Mouse (Mus musculus) brain, adult 2 months (tissue): ENCODE results near the gene Man2c1.

Experiments used
- DNase-seq: peaks from one replicate; pipeline ENCODE4 v3.0.0; 2011; ENCODE audit warnings: low read depth, low spot score

The Man2c1 gene

GRCm38 (mm10) chr9:57130577-57131433 is at the start of gene Man2c1:
Gene Man2c1, plus strand, starts transcription at chr9:57130690.
- DNase-seq: peak; percentile 99

- DNase-seq: no peak
Measured at GRCm38 (mm10) chr9:57082236-57082635, 48.3 kb upstream of the Man2c1 start.

- no peak for DNase-seq
Measured at GRCm38 (mm10) chr9:57117261-57117755, 13.2 kb upstream of the Man2c1 start.

- DNase-seq: no peak
Measured at GRCm38 (mm10) chr9:57129641-57130040, 849 bp upstream of the Man2c1 start.

GRCm38 (mm10) chr9:57137246-57137645 is 6.8 kb downstream of the Man2c1 start:
- no peak for DNase-seq

GRCm38 (mm10) chr9:57137777-57138176 is 7.3 kb downstream of the Man2c1 start:
- DNase-seq: no peak

- DNase-seq: no peak
Measured at GRCm38 (mm10) chr9:57138507-57138906, 8.0 kb downstream of the Man2c1 start.

- DNase-seq: no peak
Measured at GRCm38 (mm10) chr9:57139110-57139509, 8.6 kb downstream of the Man2c1 start.

- no peak for DNase-seq
Measured at GRCm38 (mm10) chr9:57139571-57139970, 9.1 kb downstream of the Man2c1 start.

GRCm38 (mm10) chr9:57141417-57142353 is 11.2 kb downstream of the Man2c1 start:
- no peak for DNase-seq

GRCm38 (mm10) chr9:57143212-57143611 is 12.7 kb downstream of the Man2c1 start:
- DNase-seq: no peak

- no peak for DNase-seq
Measured at GRCm38 (mm10) chr9:57144830-57145229, 14.3 kb downstream of the Man2c1 start.

- DNase-seq: no peak
Measured at GRCm38 (mm10) chr9:57146451-57147066, 16.1 kb downstream of the Man2c1 start.

- peak; percentile 43 for DNase-seq
Measured at GRCm38 (mm10) chr9:57147205-57148143, 17.0 kb downstream of the Man2c1 start.

- DNase-seq: peak; percentile 99
Measured at GRCm38 (mm10) chr9:57148144-57148878, 17.8 kb downstream of the Man2c1 start, which contains the start of gene Neil1. Gene Neil1, minus strand, starts transcription at chr9:57148305.

GRCm38 (mm10) chr9:57149021-57149420 is 18.5 kb downstream of the Man2c1 start:
- peak; percentile 33 for DNase-seq

- no peak for DNase-seq
Measured at GRCm38 (mm10) chr9:57150192-57150591, 19.7 kb downstream of the Man2c1 start.

- DNase-seq: no peak
Measured at GRCm38 (mm10) chr9:57152331-57152730, 21.8 kb downstream of the Man2c1 start.

GRCm38 (mm10) chr9:57156383-57156782 is 25.9 kb downstream of the Man2c1 start:
- no peak for DNase-seq

- no peak for DNase-seq
Measured at GRCm38 (mm10) chr9:57156823-57157222, 26.3 kb downstream of the Man2c1 start.
